Mouse (Mus musculus) right cerebral cortex, adult 18-20 months (tissue): ENCODE measurements around the gene Lama2.
"Not testable (repeated sequence)": the region's sequence is repeated elsewhere in the genome, so short reads cannot be mapped to it uniquely, and the experiment has no call there.

Experiments used
- DNase-seq: peaks from one replicate; pipeline ENCODE4 v3.0.0; 2022; ENCODE audit warnings: mixed read lengths

Gene Lama2

DNA sequence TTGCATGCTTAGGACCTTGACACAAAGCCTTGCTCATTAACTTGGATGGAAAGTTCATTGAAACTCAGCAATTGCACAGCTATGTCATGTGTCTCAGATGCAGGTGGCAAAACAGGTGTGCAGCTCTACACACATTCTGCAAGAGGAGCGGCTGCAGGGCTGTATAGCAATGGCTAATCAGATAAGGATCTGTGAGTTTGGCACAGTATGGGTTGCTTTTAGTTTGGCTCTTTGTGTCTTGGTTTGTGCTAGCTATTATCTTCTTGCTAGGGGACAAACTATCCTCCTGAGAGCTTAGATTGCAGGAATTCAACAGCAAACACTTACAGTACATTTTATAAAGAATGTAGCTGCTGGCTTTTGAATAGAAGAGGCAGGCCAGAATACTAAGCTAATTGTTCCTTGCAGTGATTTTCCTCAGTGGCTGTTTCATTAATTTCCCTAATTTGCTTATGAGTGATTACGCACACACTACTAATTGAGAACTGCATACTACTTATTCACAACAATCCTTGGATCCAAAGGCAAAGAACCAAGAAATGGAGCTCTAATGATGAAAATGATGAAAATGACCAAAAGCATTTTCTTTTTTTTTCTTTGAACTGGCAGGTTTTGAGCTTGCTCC lies 617.9 kb downstream of the Lama2 start:
- DNase-seq: no peak

DNA sequence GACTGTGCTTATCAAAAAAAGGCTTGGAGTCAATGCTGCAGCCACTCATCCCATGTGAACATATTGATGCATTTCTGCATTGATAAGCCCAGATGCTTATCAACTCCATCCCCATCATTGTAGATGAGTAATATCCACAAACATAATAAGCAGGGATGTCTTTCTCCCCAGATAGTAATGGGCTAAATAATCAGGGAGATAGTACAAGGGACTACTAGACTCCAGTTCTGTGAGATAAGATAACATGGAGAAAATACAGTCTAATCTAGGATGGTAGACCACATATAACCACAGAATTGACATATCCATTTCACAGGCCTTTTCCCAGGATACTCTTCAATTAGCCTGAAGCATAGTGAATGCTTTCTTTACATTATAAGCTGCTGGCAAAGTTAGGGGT lies 622.9 kb downstream of the Lama2 start:
- no peak for DNase-seq

DNA sequence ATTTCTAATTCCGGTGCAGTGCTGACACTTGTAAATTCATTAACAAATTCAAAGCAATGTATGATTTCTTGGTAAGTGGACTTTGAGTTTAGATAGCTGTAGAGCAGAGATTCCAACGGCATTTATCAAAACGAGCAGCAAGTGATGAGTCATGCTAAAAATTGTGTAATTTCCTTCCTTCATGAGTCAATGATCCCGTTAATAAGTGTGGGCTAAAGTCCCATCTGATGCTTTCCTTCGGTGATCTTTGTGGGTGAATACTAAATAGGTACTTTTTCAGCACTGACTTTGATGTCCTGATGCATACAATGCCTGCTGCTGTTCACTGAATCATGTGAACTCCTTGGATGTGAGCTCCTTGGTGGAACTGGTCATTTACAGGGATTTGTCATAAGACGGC lies 623.6 kb downstream of the Lama2 start:
- DNase-seq: no peak

DNA sequence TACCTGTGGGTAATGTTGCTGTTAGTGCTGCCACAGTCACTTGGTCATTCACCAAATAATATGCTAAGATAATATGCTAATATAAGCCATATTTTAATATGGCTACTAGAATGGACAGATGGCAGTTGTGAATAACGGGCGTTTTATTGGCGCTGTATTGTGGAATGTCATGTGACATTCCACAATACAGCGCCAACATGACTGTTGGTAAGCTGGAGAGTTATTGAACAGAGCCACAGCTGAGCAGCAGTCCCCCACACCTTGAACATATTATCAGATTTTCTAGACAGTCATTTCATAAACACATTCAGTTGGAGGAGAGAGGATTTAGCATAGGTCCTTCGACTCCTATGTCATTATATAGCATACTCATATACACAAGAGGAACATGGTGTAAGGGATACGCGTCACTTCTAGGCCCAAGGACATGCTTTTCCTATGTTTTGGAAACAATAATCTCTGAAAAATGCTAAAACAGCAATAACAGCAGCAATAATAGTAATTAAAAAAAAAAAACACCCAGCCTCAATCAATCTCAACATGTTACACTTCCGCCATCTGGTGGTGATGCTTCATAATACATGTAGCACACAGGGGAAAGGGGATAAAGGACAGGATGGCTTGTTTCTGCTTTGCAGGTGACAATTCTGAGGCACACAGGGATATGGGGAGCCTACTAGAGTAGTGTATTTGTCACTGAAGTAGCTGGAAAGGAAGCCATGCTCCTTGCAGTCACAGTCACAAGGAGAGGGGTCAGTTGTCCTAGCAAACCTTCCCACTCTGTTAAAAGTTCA lies 624.2 kb downstream of the Lama2 start:
- DNase-seq: peak; percentile 49

DNA sequence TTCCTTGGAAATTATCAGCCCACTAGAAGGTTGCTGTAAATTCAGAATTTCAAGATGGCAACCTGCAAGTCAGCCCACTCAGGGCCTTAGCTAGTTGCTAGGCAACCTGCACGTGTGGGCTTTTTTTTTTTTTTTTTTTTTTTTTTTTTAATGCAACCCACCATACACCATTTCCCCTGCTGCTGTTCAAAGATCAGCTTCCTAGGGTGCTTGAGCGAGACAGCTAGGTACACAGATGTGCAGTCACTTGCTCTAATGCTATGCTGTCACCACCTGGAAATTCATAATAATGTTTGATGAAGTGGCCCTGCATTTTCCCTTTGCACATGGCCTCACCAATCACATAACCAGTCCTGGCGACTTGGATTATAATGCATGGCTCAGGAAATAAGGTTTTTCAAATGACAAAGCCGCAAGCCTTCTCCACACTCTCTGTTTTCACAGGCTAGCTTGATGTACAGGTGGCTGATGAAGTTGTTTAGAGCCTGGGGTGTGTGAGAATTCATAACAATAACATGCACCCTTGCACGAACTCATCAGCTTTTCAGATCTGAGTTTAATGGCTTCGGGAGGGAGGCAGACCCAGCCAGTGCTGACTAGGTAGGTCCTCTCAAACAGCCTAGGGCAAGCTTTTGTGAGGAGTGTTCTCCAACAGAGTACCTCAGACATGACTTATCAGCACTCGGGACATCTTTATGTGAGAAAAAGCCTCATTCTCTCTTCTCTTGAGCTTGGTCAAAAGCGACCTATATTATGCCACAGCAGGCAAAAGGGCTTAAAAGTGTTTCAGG lies 625.4 kb downstream of the Lama2 start:
- no peak for DNase-seq

DNA sequence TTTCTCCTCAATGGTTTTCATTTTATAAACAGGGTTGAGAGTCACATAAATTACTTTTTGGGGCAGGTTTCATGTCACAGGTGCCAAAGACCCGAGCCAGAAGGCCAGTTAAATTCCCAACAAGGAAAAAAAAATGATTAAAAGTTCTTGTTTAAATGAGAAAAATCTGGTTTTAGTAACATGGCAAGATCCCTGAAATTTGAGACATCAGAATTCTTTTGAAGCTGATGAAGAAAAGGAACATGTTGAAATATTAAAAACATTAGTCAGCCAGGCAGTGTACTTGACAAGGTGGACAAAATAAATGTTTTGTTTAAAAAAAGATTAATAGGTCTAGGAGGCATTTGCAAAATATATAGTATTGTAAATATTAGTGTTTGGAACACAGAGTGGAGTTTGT lies 634.1 kb downstream of the Lama2 start:
- no peak for DNase-seq

DNA sequence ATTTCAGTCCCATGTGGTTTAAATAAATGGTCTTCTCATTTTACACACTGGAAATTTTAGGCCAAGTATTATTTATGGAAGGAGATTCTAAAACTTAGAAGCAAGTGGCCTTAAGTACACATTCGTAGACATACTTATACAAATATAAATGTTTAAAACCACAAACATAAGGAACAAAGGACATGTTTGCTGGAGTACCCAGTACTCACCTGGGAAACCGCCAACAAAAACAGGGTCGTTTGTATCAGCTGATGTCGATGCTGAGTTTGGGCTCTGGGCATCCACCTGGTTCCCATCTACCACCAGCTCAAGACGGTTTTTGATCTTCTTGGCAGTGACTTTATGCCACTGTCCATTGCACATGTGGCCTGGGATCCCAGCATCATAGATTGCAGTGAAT lies 635.5 kb downstream of the Lama2 start:
- DNase-seq: not testable (repeated sequence)

DNA sequence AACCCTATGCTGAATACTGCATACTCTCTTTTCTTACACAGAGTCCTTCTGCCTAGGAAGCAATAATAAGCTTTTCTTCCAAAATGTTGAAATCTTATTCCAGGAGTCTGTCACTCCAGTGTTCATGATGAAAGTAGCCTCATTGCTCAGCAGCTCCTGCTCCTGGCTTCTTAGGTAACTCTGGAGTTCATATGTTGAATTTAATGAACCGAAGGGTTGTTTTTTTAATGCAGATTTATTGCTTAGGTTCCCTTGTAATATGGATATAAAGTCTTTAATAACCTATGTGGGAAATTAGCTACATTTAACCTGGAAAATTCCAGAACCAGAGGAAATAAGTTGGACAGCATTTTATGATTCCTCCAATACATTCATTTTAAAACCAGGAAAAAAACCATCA lies 636.0 kb downstream of the Lama2 start:
- no peak for DNase-seq

DNA sequence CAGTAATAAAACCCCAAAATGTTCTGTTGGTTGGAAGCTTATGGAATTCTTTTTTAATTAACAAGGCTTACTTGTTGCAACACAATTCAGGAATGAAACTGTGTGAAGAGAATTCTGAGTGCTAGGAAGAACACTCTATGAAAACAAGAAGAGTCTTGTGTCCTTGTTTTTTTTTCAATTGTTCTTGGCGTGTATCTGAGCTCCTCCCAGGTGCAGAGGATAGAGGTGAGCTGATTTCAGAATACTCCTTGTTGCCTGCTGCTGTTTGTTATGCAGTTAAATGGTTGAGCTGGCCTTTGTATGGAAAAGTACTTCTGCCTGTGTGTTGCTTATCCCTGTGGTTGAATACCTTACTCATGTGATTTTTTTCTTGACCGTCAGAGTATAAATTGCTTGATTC lies 636.9 kb downstream of the Lama2 start:
- DNase-seq: no peak

DNA sequence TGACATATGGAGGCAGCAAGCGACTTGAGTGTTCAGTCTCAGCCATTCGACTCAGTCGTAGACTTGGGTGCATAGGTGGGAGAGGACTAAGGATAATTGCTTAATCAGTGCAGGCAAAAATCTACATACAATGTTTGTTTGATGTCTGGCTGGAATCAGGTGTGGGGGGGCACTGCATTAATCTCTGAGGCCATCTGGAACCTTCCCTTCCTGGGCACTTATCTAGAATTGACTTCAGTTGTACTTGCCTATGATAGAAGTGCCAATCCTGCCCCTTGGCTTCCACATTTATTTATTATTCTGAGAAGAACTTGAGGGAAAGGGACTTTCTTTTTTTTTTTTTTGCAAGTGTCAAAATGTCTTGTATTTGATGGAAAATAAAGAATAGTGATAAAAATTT lies 644.2 kb downstream of the Lama2 start:
- DNase-seq: no peak

DNA sequence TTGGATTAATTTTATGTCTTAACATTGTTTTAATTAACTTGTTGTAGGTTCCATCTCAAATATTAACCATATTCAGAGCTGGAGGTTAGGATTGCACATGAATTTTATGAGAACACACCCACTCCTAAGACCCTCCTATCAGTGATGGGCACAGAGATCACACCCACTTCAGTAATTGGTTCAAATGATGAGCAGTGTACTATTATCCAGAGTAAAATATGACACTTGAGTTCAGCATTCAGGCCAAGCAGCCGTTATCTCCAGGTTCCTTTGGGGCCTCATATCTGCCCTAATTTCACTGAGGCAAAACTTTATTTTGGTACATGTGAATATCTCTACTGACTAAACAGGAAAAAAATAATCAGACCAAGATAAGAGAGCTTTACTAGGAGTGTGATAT lies 645.3 kb downstream of the Lama2 start:
- no peak for DNase-seq

DNA sequence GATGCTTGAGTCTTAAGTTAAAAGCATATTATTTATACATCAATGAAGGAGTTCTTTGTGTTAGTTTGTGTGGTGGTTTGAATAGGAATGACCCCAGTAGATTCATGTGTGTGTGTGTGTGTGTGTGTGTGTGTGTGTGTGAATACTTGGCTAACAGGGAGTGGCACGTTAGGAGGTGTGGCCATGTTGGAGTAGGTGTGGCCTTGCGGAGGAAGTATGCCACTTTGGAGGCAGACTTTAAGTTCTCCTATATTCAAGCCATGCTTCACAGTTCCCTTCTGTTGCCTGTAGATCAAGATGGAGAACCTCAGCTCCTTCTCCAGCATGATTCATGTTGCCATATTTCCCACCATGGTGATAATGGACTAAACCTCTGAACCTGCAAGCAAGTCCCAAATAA lies 646.0 kb downstream of the Lama2 start:
- no peak for DNase-seq

DNA sequence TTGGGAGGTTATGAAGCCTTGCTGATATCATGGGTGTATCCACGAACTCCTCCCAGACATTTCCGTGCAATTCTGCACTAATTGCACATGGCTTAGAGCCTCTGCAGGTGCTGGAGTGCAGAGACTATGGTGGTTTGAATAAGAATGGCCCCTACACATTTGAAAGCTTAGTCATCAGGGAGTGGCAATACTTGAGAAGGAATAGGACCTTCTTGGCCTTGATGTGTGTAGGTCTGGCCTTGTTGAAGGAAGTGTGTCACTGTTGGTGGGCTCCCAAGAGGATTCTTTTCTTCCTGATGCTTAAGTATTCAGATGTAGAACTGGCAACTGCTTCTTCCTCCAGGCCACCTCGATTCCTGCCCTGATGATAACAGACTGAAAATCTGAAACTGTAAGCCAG lies 661.0 kb downstream of the Lama2 start:
- no peak for DNase-seq

DNA sequence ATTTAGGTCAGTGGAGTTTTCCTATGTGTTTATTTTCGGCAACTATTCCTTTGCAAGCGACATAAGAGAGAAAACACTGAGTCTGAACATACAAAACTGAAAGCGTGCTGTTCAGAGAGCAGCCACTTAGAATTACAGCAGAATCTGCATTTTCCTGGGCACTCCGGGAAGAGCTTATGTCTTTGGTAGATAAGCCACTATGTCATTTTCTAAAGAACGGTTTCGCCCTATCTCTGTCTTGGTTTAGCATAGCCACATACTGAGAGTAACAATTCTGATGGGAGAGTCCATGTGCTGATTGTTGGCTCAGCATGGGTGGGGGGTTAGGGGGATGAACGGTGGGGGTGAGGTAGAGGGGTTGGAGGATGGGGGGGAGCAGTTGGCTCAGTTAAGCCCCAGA lies 669.1 kb downstream of the Lama2 start:
- no peak for DNase-seq

DNA sequence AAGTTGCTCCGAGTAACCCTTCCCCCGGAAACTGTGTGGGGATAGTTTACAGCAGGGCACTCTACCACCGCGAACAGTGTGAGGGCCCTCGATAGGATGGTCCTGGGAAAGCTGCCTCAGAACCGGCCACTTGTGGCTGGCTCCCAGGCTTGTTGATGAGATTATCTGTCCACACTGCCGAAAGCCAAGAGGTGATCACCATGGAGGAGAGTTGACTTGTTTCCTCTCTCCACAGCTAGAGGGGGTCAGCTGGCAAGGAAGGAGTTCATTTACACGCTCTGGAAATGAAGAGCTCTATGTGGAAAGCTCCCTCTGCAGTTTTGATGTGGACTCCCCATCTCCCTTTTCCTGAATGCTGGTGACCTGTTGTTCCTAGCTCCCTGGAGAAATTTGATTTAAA lies 669.9 kb downstream of the Lama2 start:
- DNase-seq: no peak

DNA sequence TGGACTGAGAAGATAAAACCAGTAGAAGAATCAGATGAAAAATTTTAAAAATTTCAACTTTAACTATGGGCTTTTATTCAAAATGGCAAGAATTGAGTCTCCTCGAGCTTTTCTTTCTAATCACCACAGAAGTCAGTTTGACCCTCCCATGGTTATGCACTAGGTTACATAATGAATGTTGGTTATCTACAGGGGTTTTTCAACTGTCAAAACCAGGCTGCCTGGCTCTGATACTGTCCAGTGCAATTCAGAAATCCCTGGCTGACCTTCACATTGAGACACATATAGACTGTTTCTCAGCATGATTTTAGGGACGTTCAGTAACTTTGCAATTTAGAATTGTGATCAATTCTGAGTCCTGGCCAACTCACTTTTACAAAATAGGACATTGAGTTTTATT lies 671.2 kb downstream of the Lama2 start:
- no peak for DNase-seq

DNA sequence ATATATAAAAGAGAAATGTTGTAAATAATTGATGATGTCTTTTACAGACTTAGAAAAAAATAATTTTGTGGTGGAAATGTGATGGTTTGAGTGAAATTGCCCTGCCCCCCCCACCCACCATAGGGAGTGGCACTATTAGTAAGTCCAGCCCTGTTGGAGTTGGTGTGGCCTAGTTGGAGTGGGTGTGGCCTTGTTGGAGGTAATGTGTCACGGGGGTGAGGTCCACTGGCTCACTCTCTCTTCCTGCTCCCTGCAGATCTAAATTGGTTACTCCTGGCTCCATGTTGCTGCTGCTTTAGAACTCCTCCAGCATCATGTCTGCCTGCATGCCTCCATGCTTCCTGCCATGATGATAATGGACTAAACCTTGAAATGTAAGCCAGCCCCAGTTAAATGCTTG lies 680.0 kb downstream of the Lama2 start:
- no peak for DNase-seq

DNA sequence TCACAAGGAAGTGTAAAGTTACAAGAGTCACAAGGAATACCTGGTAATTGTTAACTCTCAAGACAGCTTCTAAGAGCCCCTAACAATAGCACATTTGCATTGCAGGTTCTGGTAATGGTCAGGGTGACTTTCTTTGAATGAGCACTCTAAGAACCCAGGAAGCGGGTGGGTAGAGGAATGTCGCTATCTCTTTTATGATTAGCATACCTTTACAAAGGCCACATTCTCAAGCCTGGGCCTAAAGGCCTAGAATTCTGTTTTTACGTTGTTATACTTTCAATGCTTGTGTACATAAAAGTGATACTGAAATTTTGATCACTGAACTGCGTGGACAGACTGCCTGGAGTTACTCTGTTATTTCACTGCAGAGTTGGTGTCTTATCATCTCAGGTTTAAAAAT lies 681.1 kb downstream of the Lama2 start:
- DNase-seq: not testable (repeated sequence)

DNA sequence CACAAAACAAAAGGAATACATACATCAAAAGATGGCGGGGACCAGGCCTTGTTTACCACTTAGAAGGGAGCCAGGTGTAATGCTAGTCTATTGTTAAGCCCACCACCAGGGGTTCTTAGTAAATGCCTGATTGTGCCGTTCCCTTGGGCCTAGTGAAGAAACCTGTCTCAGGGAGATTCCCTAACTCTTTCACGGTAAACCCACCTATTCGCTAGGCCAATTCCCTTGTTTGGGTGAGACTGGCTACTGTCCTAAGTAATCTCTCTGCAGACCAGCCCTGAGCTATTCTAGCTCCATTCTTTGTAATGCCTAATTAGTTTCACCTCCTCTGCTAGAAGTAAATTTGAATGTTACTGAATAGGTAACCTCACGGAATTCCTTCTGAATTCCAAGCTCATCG lies 683.5 kb downstream of the Lama2 start:
- DNase-seq: not testable (repeated sequence)
